Mouse (Mus musculus): ENCODE data around the gene Fmo4.

DNA sequence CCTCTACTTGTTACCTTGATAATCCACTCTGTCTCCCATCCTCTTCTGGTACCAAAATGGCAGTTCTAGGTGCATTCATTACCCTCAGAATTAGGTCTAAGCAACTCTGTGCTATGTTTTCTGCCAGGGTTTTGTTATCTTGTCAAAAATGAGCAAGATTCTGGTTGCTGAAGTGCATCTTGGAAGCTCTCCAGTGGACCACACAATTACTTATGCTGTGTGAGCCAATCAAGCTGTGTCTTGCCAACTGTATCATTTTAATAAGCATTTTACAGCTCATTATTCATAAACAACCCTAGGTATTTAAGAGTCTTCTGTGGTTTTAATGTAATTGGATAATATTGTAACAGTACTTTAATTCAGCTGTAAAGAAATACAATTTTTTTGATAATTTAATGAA is 17.3 kb downstream of the Fmo4 start:
- TF ChIP-seq CTCF (IDR thresholded peaks at IDR 0.05; ENCODE audit: low read depth, low read length), result no peak
- TF ChIP-seq POLR2AphosphoS5 (IDR thresholded peaks at IDR 0.05; ENCODE audit: insufficient replicate concordance, low read depth, low read length), result no peak

Data from G1E (cell line).